In the genomic region with DNA sequence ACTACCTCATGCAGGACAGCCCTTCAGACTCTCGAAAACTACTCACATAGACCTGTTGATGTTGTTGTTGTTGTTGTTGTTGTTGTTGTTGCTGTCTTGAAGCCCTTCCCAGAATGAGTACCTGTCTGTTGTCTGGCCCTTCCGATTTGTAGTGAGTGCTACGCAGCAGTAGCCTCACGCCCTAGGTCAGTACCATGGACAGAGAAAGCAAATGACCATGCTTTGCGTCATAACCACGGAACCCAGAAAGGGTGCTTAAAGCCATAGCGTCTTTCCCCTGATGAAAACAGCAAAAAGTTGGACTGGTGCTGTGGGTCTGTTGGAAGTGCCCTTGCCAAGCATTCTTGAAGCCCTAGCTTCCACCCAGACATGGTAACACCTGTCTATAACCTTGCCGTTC, we compare ENCODE assay signal across 12 mouse cellular contexts.
A peak's percentile ranks its signal among the peaks of the same experiment; 100 is the strongest.
DNase-seq lines count a peak whose midpoint lies in the region; ATAC-seq and TF ChIP-seq lines count a peak whose summit lies in the region.
"Had no signal": no experiment of that assay in that cellular context is flagged by ENCODE, and none has a peak within 500 bp of the region (broad histone marks: within the 10 kb centered on the region; RNA-seq: fewer than 3 reads in every experiment).

No protein-coding gene starts in this region.

- H3K9me3 ChIP-seq in liver, postnatal 0 days (ENCODE audit: low read length): no peaks in the 10 kb centered on the region
- no peaks in the 10 kb centered on the region; the same call in 1 of the 2 replicates for H3K9me3 ChIP-seq in limb, embryonic 11.5 days (ENCODE audit: control insufficient read depth, low read length)
- H3K9me3 ChIP-seq: lung, embryonic 15.5 days; midbrain, embryonic 13.5 days had no signal

- H3K4me3 ChIP-seq in liver, postnatal 0 days (ENCODE audit: low read depth, low read length): no peak overlapping the region
- no peak overlapping the region for H3K4me3 ChIP-seq in limb, embryonic 11.5 days (ENCODE audit: low read depth, low read length)
- H3K4me3 ChIP-seq: lung, embryonic 15.5 days; midbrain, embryonic 13.5 days had no signal

- H3K4me2 ChIP-seq in liver, postnatal 0 days (ENCODE audit: low read depth, low read length): no peak overlapping the region
- H3K4me2 ChIP-seq in limb, embryonic 11.5 days (ENCODE audit: low read depth, severe bottlenecking): no peak overlapping the region
- H3K4me2 ChIP-seq: lung, embryonic 15.5 days; midbrain, embryonic 13.5 days had no signal

- TF ChIP-seq EP300 in liver, postnatal 0 days (IDR thresholded peaks at IDR 0.05; ENCODE audit: low read depth): no peak

- TF ChIP-seq CTCF in liver, postnatal 0 days (IDR thresholded peaks at IDR 0.05; ENCODE audit: low read depth): no peak

- H3K27ac ChIP-seq in liver, postnatal 0 days (ENCODE audit: low read depth): no peak overlapping the region
- H3K27ac ChIP-seq in limb, embryonic 11.5 days (replicated peaks; ENCODE audit: low read depth, low read length): no peak overlapping the region
- H3K27ac ChIP-seq: lung, embryonic 15.5 days; midbrain, embryonic 13.5 days had no signal

- no peak overlapping the region for H3K9ac ChIP-seq in liver, postnatal 0 days (replicated peaks)
- H3K9ac ChIP-seq in limb, embryonic 11.5 days (ENCODE audit: low read length): no peak overlapping the region
- H3K9ac ChIP-seq: lung, embryonic 15.5 days; midbrain, embryonic 13.5 days had no signal

- no peak for ATAC-seq in liver, postnatal 0 days
- no peak; the same call in 1 of the 2 replicates for ATAC-seq in limb, embryonic 11.5 days (ENCODE audit: insufficient number of reproducible peaks, low FRiP score, low TSS enrichment, low read depth)
- no peak for ATAC-seq in cerebellum, adult (ENCODE audit: insufficient number of reproducible peaks, low FRiP score, low TSS enrichment)
- ATAC-seq: midbrain, embryonic 13.5 days had no signal

- WGBS in liver, postnatal 0 days (ENCODE audit: insufficient replicate concordance): 32% methylated on average over 8 of the region's 8 CpGs
- 40% methylated on average over 8 of the region's 8 CpGs for WGBS in limb, embryonic 11.5 days

- H3K27me3 ChIP-seq in liver, postnatal 0 days (ENCODE audit: insufficient read depth, low read length): no peaks in the 10 kb centered on the region
- no peaks in the 10 kb centered on the region for H3K27me3 ChIP-seq in limb, embryonic 11.5 days (ENCODE audit: control insufficient read depth, insufficient read depth, low read length)
- H3K27me3 ChIP-seq: lung, embryonic 15.5 days; midbrain, embryonic 13.5 days had no signal

- H3K4me1 ChIP-seq in liver, postnatal 0 days (ENCODE audit: insufficient read depth): no peaks in the 10 kb centered on the region
- H3K4me1 ChIP-seq in limb, embryonic 11.5 days (ENCODE audit: control insufficient read depth, insufficient read depth, low read length): no peaks in the 10 kb centered on the region
- H3K4me1 ChIP-seq: lung, embryonic 15.5 days; midbrain, embryonic 13.5 days had no signal

- peak; percentile 5 for DNase-seq in adrenal gland, adult 2 months
- no peak for DNase-seq in adrenal gland, adult 18-20 months (ENCODE audit: low spot score in 2 of 2)
- DNase-seq in liver: peak; percentile 4
- no peak for DNase-seq in liver, postnatal 0 days
- DNase-seq in adrenal gland, postnatal 25 days: peak; percentile 2
- DNase-seq in limb, embryonic 11.5 days (ENCODE audit: low spot score): peak; percentile 60
- no peak for DNase-seq in cerebellum, adult 8-10 months
- DNase-seq: heart, postnatal 36 days; kidney, adult 9 months had no signal

- H3K36me3 ChIP-seq in liver, postnatal 0 days (replicated peaks; ENCODE audit: insufficient read depth, low read length): no peaks in the 10 kb centered on the region
- no peaks in the 10 kb centered on the region for H3K36me3 ChIP-seq in limb, embryonic 11.5 days (ENCODE audit: control insufficient read depth, insufficient read depth, low read length)
- H3K36me3 ChIP-seq: lung, embryonic 15.5 days; midbrain, embryonic 13.5 days had no signal

Comparison
In these comparisons a context has a peak if more than half of its experiments do, and no peak if none do; other contexts are left out.
1. DNase-seq: peak in adrenal gland, adult 2 months (single experiment), liver (single experiment), adrenal gland, postnatal 25 days (single experiment) and limb, embryonic 11.5 days (single experiment); none in adrenal gland, adult 18-20 months (0 of 2), liver, postnatal 0 days (single experiment) and cerebellum, adult 8-10 months (single experiment).